Mouse (Mus musculus) thymus, postnatal 0 days (tissue): ENCODE measurements around the gene Abcb1a. TPM values are rescaled to one million over a fixed set of nuclear protein-coding genes. Genes with fewer than 3 reads are reported as not detected.
"Not testable (repeated sequence)": the region's sequence is repeated elsewhere in the genome, so short reads cannot be mapped to it uniquely, and the experiment has no call there.

ENCODE experiments used
- DNase-seq: peaks from one replicate; pipeline ENCODE4 v3.0.0-alpha.2; 2015; ENCODE audit warnings: low spot score
- polyA plus RNA-seq: library from polyadenylated mRNA; unstranded; fragments of >200 nt; fragmentation: Nextera tagmentation; extraction: Ambion mirVana; gene quantifications from 2 replicates; pipeline ENCODE4 v1.2.1, GENCODE M21; 2015

Gene Abcb1a
- polyA plus RNA-seq, 1 experiment from 2014 or later: 0.36 TPM

DNA sequence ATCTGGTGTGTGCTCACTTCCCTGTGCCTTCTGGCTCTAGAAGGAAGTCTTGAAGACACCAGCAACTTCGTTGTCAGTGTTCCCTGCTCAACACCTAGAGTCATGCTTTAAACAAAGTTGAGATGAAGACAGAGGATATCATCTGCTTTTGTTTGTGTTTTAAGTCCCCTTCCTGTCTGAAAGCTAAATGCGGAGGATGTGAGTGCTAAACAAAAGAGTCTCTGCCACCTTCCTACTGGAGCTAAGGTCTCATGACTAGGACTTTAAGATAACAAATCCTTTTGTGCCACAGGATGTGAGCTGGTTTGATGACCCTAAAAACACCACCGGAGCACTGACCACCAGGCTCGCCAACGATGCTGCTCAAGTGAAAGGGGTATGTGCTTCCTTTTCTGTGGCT lies 63.0 kb downstream of the Abcb1a start:
- no peak for DNase-seq

DNA sequence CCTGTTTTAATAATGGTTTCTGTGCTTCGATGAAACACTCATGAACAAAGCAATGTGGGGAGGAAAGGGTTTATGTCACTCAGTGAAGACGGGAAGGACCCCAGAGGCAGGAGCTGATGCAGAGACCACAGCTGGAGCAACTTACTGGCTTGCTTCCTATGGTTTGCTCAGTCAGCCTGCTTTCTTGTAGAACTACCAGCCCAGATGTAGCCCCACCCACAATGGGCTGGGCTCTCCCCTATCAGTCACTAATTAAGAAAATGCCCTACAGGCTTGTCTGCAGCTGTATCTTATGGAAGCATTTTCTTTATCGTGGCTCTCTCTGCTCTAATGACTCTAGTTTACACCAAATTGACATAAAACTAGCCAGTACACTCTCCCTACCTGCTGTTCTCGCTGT lies 67.9 kb downstream of the Abcb1a start:
- DNase-seq: no peak

DNA sequence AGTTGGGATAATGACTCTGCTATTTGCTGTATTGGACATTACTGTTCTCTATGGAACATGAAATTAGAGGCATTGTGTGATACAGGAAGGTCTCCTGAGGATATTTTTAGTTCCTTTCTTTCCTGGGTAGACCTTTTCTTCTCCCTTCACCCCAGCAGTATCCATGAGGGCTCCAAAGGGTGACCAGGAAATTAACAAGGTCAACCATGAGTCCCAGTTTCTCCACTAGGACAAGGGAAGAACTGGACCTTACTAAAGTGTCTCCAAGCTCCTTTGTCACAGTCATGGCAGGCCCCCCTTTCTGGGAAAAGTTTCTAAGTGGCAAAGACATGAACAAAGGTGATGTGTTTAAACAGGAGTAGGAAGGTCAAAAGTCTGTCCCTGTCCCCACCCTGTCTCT lies 72.8 kb downstream of the Abcb1a start:
- DNase-seq: no peak

DNA sequence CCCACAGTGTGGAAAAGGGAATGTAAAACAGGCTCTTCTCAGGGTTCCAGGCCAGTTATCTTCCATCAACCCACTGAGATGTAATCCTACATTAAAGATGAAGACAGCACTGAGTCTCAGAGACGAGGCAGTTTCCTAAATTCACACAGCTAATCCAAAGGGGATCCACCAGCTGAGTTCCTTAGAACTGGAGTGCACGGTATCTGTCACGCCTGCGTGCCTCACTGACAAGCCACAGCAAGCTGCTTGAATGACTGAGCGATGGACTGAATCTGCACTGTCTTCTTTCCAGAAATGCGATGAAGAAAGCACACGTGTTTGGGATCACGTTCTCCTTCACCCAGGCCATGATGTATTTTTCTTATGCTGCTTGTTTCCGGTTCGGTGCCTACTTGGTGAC lies 73.4 kb downstream of the Abcb1a start:
- not testable (repeated sequence) for DNase-seq

DNA sequence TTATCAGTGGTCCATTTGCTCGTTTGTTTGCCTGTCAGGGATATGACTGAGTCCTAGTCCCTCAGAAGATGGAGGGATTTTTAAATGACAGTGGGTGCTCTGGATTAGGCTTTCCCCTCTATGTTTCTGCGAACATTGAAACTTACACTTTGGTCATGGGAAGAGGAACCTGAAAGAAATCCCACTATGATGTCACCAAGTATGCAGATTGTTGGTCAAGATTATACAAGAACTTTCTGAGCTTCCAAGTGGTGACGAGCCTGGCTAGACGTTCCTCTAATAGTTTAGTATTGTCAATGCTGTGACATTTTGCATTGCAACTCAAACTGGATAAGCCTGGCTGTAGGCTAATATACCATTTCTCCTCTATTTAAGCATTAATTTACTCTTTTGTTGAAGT lies 76.5 kb downstream of the Abcb1a start:
- DNase-seq: no peak

DNA sequence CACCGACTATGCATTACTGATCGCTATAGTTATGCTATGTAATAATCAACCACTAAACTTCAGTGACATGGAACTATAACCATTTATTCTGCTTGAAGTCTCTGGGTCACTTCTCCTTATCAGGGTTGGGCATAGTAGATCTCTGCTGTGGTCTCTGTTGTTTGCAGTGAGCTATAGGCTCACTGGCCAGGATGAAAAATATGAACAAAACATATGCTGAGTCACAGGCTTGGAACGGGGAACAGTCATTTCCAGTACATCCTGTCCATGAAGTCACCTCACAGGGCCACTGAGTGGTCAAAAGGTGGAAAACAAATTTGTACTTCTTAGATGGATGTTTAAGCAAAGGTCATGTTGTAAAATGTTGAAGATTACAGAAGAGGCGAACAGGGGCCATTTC lies 77.2 kb downstream of the Abcb1a start:
- no peak for DNase-seq

DNA sequence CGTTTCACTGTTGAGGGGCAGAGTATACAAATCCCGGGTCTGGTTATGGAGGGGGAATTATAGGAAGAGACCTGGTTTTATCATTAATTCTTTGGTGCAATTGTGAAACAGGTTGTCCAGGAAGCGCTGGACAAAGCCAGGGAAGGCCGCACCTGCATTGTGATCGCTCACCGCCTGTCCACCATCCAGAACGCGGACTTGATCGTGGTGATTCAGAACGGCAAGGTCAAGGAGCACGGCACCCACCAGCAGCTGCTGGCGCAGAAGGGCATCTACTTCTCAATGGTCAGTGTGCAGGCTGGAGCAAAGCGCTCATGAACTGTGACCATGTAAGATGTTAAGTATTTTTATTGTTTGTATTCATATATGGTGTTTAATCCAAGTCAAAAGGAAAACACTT lies 87.4 kb downstream of the Abcb1a start:
- not testable (repeated sequence) for DNase-seq

DNA sequence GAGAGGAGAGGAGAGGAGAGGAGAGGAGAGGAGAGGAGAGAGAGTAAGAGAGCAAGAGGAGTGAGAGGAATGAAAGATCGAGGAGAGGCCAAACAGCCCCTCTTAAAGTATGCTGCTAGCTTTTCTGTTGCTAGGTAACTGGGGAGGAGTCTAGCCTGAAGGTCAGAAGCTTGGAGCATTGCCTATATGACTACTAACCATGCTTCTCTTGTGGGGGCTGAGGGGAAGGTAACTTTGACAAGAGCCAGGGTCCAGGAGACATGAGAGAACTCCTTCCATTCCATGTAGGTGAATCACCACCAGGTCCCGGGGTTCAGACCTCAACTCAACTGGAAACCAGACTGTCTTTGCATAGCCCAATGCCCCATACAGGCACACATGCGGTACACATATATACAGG lies 113.0 kb downstream of the Abcb1a start:
- no peak for DNase-seq

DNA sequence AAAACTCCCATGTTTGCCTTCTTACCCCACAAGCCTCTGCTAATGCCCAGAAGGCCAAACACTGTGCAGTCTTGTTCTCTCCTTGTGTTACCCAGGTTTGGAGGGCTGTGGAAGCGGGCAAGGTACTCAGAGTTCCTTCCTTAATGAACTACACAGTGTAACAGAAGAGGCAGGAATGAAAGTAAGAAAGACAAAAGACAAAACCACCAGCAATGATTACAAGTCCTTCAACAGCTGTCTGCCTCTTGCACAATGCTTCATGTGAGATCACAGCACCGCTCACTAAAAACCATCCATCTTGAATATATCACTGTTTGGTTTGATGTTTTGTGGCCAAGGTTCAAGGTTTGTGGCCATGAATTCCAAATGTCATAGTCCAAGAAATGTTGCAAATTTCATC lies 118.4 kb downstream of the Abcb1a start:
- DNase-seq: no peak

DNA sequence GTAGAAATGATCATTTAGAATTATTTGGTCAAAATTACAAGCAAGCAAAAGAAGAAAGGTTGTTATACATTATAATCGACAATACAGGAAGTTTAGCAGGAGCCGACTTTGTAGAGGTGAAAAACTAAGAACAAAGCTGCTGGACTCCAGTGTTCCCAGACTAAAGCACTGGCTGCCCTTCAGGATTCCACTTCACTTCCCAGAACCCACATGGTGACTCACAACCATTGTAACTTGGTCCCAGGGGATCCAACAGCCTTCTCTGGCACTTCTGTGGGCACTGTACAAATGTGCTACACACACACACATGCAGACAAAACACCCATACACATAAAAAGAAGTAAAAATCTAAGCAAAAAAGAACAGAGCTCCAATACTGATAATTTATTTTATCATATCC lies 118.9 kb downstream of the Abcb1a start:
- no peak for DNase-seq

DNA sequence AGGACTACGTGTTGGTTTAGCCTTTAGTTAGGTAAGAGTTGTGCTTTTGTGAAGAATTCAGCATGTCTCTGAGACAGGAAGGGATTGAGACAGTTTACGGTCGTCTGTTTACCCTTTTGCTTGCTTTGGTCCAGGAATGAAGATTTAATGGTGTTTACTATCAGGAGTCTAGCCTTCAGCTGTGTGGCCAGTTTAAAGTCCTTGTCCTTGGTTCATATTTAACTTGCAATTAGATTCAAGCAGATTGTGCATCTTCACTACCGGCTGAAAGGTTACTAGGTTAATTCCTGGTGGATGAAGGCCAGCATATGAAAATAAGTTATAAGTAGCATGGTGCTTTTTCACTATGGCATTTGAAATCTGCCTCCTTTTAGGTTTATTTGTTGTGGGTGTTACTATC lies 132.4 kb downstream of the Abcb1a start:
- DNase-seq: no peak

Other genes starting within 250 kb of the Abcb1a start
- 44.4 and 46.4 TPM in 2 replicates for gene Dbf4, start 237.4 kb upstream of the Abcb1a start, polyA plus RNA-seq
- 10.6 and 11.5 TPM in 2 replicates for gene Slc25a40, start 237.2 kb upstream of the Abcb1a start, polyA plus RNA-seq
- gene Rundc3b, start 37.1 kb upstream of the Abcb1a start, polyA plus RNA-seq: 1.9 and 2.0 TPM in 2 replicates
- gene Abcb1b, start 138.1 kb downstream of the Abcb1a start, polyA plus RNA-seq: 3.8 and 4.1 TPM in 2 replicates
- gene Abcb4, start 233.6 kb downstream of the Abcb1a start, polyA plus RNA-seq: 0.64 and 1.2 TPM in 2 replicates